Mouse (Mus musculus): ENCODE measurements around the gene Dnm1l. TPM values are rescaled to one million over a fixed set of nuclear protein-coding genes. Genes with fewer than 3 reads are reported as not detected.

Dnm1l gene
- total RNA-seq, 2 experiments from 2014 or later, result 52.0 to 75.0 TPM

DNA sequence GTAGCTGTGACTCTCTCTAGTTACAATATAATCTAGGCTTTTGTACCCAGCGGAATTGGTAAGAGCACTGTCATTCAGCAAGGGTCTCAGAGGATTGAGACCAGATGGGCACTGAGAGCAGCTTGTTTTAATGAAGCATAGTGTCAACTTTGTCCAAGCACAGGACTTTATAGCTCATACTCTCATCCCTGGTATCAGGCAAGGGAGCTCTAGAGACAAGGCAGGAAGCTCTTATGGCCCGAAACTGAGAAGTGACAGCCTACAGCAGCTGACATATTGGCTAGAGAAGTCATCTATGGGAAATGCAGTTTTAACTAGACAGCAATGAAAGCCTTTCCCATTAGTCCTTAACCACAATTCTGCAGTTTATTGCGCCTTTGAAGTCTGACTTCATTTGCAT lies 85.8 kb downstream of the Dnm1l start:
- no peak overlapping the region for H3K27ac ChIP-seq
- DNase-seq, result no peak
- H3K4me3 ChIP-seq, result no peak overlapping the region
- intact Hi-C loops (cut with DNase I), result no loop called here
- no peak for TF ChIP-seq CTCF (IDR thresholded peaks at IDR 0.05)

DNA sequence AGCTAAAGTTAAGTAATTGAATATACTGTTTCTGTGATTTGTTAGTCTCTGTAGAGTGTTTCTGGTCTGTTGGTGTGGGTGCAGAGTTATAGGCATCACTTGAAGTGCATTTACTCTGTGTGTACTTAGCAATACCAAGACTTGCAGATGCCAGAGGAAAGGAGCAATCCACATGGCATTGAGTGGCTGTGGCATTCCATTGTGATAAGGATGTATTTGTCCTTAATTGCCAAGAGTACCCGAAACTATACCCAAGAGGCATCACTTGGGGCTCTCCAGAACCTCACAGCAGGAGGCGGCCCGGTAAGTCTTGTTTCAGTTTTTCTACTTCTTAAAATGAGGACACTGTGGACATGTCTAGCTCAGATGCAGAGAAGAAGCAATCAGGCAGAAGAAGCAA lies 96.3 kb downstream of the Dnm1l start:
- Histone ChIP-seq H3K4me3 (no peak overlapping the region), H3K27ac (no peak overlapping the region)
- intact Hi-C loops (cut with DNase I), result no loop called here
- TF ChIP-seq CTCF (IDR thresholded peaks at IDR 0.05), result no peak
- DNase-seq, result no peak

Other genes with a start within 250 kb of the Dnm1l start
- 1 to 10 TPM; 1.8 to 3.4 TPM for gene Pkp2, start 145.6 kb downstream of the Dnm1l start, total RNA-seq (2021)
- 10 to 100 TPM; 18.1 to 21.8 TPM for gene Yars2, start 56.0 kb downstream of the Dnm1l start, total RNA-seq (2021)
- gene Fgd4, start 241.6 kb upstream of the Dnm1l start, total RNA-seq (2021), result 10 to 100 TPM; 20.4 to 28.3 TPM